Mouse (Mus musculus): ENCODE data around the gene Ngef.
A peak's percentile ranks its signal among the peaks of the same experiment; 100 is the strongest.

The Ngef gene

GRCm38 (mm10) chr1:87573800-87574215, at the start of gene Ngef:
TSS of gene Ngef (minus strand) at chr1:87573870.
- DNase-seq = no peak

DNA sequence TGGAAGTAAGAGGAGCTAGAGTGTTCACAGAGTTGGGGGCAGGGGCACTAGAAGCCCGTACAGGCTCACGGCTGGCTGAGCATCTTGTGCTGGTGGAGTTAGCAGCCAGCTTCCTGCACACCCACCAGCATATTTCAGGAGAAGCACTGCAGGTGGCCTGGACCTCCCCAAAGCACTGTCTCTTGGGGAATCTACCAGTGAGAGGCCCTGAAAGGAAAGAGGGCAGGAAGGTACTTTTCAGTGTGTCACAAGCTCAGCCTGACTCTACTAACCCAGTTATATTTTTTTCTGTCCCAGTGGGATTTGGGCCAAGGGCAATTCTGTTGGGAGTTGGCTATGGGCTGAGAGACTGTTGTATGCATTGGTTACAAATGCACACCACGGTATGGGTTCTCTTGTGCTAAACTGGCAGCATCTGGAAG, 48.2 kb upstream of the Ngef start:
- DNase-seq = no peak

DNA sequence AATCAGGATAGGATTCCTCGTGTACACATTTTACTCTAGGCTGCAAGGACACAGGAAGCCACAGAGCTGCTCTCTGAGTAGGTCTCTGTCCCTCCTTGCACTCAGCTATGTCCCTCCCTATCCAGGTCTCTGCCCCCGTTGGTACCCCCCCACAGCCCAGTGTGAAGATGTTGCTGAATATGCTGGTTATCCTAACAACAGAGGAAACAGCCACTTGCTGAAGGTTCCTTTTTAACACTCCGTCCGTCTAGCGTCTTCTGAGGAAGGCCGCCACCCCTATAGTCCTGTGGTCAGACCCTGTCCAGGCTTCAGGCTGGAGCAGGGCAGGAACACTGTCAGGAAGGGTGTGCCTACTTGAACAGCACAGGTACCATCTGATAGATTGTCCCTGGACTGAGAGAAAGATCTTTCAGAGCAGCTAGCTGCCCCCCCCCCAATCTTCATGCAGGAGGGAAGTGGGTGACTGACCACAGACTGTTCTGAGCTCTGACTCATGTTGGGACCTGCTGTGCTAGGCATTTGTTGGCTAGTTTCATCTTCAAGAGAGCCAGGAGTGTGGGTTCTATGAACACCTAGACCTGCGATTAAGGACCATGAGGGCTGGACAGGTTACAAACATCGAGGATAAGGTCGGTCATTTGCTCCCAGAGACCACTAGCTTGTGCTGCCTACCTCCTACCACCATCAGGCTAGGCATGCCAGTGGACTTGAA, 47.6 kb upstream of the Ngef start:
- DNase-seq = no peak

DNA sequence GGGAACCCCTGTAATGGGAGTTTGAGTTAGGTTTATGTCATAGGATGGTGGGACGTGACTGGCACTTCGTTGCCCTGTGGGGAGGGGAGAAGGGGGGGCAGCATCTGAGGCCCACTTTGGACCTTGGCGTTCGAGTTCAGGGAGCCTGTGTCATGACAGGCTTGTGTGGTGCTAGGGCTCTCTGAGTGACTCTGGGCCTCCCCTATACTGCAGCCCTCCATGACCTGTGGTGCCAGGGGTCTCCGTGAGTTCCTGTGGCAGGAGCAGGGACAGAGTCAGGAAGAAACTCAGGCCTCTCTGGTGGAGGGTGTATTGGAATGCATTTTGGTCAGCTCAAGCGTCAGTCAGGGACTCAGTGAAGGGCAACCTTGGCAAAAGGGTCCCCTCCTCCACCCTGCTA, 47.0 kb upstream of the Ngef start:
- no peak for DNase-seq

DNA sequence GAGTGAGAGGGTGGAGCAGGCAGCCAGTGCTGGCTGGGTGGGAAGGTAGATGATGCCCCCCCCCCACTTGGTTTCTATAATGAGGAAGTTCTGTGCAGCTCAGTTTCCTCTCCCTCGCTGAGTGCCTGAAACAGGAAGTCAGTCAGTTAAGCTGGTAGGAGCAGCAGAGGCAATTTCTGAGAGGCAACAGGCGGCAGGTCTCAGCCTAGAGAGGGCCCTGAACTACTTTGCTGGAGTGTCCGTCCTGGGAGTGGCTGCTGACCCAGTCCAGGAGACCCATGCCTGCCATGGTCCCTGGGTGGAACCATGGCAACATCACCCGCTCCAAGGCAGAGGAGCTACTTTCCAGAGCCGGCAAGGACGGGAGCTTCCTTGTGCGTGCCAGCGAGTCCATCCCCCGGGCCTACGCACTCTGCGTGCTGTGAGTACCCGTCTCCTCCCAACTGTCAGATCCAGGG, 46.6 kb upstream of the Ngef start, which contains the start of gene Inpp5d:
Inpp5d (plus strand) TSS at position 102 of the 458 bp plus-strand sequence.
- no peak for DNase-seq

DNA sequence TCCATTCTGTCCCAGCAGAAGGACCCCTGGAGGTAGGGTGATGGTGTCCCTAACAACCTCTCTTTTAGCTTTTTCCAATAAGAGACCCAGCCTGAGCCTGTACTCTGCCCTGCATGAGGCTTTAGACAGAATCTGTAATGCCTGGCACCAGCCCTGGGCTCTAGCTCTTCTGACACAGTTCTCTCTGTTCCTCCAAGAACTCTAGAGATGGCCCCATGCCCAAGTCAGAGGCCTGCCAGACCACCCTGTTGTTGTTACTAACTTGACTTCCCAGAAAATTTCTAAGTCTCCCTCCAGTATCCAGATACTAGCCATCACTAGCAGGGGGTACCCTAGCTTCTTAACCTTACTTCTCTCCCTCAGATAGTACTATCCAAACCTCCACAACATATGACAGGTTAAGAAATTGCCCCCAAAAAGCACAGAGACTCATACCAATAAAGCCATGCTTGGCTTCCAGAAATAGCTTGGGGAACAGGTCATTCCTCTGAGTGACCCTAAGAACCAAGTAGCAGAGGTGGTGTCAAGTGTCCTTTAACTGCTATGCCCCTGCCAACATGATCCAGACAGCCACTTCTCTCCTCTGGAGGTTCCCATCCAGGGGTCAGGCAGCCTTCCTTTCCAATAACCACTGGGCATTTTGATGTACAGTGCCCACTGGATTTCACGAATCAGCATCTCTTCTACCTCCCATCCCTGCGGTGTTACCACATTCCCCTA, 41.1 kb upstream of the Ngef start:
- no peak for DNase-seq

- DNase-seq = peak; percentile 59 to 76
These were observed 34.9 kb upstream of the Ngef start for GRCm38 (mm10) chr1:87608416-87609046.

DNA sequence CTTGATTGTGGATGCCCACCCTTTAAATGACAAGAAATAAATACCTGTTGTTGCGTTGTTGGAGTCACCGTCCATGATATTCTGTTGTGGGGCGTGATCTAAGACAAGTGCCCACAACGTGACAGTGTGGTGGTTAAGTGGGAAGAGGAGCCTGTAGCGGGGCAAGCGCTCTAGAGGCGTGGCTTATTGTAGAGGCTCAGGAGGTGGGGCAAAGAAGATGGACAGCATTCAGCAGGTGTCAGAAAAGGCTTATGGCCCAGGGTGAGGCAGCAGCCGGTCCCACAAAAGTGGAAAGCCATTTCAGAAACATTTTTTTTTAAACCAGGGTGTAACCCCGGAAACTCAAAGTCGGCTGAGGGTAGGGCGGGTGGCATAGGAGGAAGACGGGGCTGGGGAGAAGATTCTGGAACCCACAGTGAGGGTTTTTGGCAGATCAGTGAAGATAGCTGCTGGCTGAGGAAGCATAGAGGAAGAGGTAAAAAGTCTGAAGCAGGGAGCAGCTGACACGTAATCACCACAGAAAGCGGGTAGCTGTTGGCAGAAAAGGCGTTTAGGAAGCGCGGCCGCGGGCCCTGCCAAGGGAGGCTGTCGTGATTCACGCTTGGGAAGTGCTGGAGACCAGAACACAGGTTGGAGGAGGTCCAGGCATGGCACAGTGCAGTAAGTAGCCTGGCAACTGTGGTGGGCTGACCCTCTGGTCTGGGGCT, 33.9 kb upstream of the Ngef start:
- peak; percentile 73 to 74 for DNase-seq

GRCm38 (mm10) chr1:87605296-87605695, 31.6 kb upstream of the Ngef start:
- DNase-seq = no peak

DNA sequence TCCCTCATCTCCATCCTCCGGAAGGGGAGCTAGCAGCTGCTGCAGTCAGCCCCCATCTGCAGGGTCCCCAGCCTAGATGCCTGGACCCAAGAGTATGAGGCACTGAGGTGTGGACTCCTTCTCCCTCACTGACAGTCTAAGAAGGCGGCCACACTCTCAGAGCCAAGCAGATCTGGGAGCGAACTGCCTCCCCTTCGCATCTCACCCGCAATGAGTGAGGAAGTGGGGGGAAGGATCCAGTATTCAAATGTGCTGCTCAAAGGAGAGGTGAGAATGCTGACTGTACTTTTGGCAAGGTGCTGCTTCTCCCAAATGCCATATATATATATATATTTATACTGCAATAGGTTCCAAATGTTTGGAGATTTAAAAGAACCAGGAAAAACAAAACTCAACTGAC, 29.7 kb upstream of the Ngef start:
- DNase-seq = no peak

DNA sequence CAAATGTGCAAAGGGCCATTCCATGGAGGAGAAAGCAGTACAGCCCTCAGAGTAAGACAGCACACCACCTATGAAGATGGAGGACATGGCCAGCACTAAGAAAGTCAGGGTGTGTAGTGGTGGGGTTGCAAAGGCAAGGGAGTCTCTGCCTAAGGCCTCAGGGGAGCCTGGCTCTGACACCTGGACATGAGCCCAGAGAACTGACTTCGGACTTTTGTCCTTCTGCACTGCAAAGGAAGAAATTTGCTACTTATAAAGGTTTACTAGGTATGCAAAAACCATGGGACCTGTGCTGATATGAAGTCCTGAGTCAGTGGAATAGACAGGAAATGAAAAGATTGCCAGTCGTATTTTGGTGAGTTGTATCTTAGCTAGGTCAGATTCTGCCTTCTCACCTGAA, 28.1 kb upstream of the Ngef start:
- no peak for DNase-seq

- no peak for DNase-seq
These were observed 26.9 kb upstream of the Ngef start for GRCm38 (mm10) chr1:87600533-87600932.

DNA sequence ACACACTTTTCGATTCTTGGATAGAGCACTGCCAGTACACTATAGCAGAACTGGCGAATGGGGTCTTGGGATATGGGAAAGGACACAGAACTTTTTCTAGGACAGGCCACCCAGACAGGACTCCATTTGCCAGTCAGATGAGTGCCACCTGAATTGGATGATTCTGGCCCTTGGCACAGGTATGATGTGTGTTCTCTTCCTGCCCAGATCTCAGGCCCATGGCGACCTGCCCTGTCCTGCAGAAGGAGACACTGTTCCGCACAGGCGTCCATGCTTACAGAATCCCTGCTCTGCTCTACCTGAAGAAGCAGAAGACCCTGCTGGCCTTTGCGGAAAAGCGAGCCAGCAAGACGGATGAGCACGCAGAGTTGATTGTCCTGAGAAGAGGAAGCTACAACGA, 21.0 kb upstream of the Ngef start:
- DNase-seq = peak; percentile 34 to 39

- DNase-seq = peak; percentile 33 to 40
These were observed 20.6 kb upstream of the Ngef start for GRCm38 (mm10) chr1:87594261-87594660.

GRCm38 (mm10) chr1:87589980-87590379, 16.3 kb upstream of the Ngef start:
- DNase-seq = no peak

GRCm38 (mm10) chr1:87589162-87589561, 15.5 kb upstream of the Ngef start:
- no peak for DNase-seq

DNA sequence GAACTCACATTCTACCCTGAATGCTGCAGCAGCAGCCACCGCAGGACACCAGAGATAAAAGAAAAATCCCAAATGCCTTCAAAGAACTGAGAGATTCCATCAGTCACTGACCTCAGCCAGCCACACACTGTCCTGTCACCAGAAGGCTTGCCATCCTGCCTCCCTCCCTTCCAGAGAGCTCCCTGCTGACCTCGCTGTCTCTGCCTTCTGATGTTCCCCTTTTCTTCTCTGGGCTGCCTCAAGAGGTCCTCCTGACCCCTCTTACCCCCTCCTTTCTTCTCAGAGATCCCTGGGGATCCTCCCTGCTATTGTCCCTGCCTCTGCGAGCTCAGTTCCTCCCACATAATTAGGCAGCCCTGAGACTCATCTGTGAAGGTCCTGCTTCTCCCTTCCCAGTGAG, 7.2 kb upstream of the Ngef start:
- DNase-seq = no peak

DNA sequence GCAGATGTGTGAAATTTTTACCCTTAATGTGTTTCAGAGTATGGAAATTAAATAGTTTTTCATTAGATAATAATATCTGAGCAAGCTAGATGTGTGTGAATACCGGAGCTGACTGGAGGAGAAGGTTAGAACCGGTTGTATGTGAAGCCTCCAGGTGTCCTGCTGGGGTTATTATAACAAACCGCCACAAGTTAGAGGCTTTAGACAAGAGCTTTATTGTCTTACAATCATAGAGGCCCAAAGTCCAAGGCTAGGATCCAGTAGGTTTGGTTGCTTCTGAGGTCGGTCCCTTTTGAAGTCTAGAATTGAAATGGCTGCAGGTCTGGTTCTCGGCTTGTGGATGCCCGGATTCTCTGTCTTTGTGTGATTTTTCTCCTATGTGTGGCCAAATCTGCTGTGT, 5.3 kb upstream of the Ngef start:
- no peak for DNase-seq

DNA sequence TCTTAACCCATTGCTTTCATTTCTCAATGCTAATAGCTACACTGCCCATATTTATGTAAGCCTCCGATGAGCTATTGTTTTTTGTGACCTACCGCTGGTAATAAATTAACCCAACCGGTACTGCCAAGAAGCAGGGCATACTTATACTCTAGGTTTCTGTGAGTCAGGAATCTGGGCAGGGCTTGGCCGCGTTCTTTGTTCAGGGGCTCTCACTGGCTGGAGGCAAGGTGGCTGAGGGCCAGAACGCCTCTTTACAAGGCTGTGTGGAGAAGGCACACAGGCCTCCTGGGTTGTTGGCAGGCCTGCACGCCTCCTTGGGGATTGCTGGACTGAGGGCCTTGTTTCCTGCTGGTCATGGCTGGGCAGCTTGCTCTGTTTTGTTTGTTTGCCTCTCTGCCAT, 1.1 kb upstream of the Ngef start:
- peak; percentile 31 to 32 for DNase-seq

- no peak for DNase-seq
These were observed 683 bp upstream of the Ngef start for GRCm38 (mm10) chr1:87574353-87574752.

- no peak for DNase-seq
These were observed 409 bp downstream of the Ngef start for GRCm38 (mm10) chr1:87573261-87573660.

- DNase-seq = peak in 1 of 2 experiments; percentile 11
These were observed 5.3 kb downstream of the Ngef start for GRCm38 (mm10) chr1:87568398-87568797.

GRCm38 (mm10) chr1:87565760-87566159, 7.9 kb downstream of the Ngef start:
- DNase-seq = no peak

Measured in cerebellum, adult 18-20 months (tissue).